Mouse (Mus musculus) kidney, embryonic 14.5 days (tissue): Measurements from ENCODE around the gene Smg7. TPM values are rescaled to one million over a fixed set of nuclear protein-coding genes. Genes with fewer than 3 reads are reported as not detected.

ENCODE experiments used
- ATAC-seq: fragments of 200-750 bp; cut with Nextera tagmentation; 2 replicates; pipeline ENCODE4 v1.8.0; 2017; ENCODE audit warnings: moderate number of reproducible peaks, mild to moderate bottlenecking, moderate TSS enrichment, moderate library complexity; ENCODE audit not compliant: low FRiP score, low TSS enrichment
- H3K27ac ChIP-seq: fragments of 300-500 bp; sonication (generic); 2 replicates; pipeline ENCODE4 v1.5.1; 2014; ENCODE audit warnings: low read depth, mild to moderate bottlenecking, low read length, moderate library complexity, mixed read lengths
- H3K27me3 ChIP-seq: fragments of 300-500 bp; sonication (generic); 2 replicates; pipeline ENCODE4 v1.6.1; 2014; ENCODE audit warnings: mild to moderate bottlenecking, low read length; ENCODE audit not compliant: control insufficient read depth, insufficient read depth
- H3K36me3 ChIP-seq: fragments of 300-500 bp; sonication (generic); 2 replicates; pipeline ENCODE4 v1.6.1; 2014; ENCODE audit warnings: low read length, mixed read lengths; ENCODE audit not compliant: control insufficient read depth, insufficient read depth
- H3K4me1 ChIP-seq: fragments of 300-500 bp; sonication (generic); 2 replicates; pipeline ENCODE4 v1.6.1; 2014; ENCODE audit warnings: low read length, mixed read lengths; ENCODE audit not compliant: control insufficient read depth, insufficient read depth
- H3K4me2 ChIP-seq: fragments of 300-500 bp; sonication (generic); replicated peaks from 2 replicates; pipeline ENCODE4 v1.6.1; 2014; ENCODE audit warnings: low read depth, mild to moderate bottlenecking, low read length
- H3K4me3 ChIP-seq: fragments of 300-500 bp; sonication (generic); 2 replicates; pipeline ENCODE4 v1.5.1; 2014; ENCODE audit warnings: mild to moderate bottlenecking, low read length
- H3K9ac ChIP-seq: fragments of 300-500 bp; sonication (generic); 2 replicates; pipeline ENCODE4 v1.6.1; 2014; ENCODE audit warnings: low read depth, mild to moderate bottlenecking, low read length, moderate library complexity
- H3K9me3 ChIP-seq: fragments of 300-500 bp; sonication (generic); 2 replicates; pipeline ENCODE4 v1.6.1; 2016; ENCODE audit warnings: low read length; ENCODE audit not compliant: control insufficient read depth
- WGBS: fragments of 180-500 bp; shearing (Covaris S2); extraction: QIAGEN DNeasy Blood & Tissue Kit; methylation state at CpG from one replicate; pipeline ENCODE4 v1.1.7; 2014; 5-methylcytosine and 5-hydroxymethylcytosine counted together
- polyA plus RNA-seq: library from polyadenylated mRNA; unstranded; fragments of >200 nt; fragmentation: Nextera tagmentation; extraction: Ambion mirVana; gene quantifications from 2 replicates; pipeline ENCODE4 v1.2.1, GENCODE M21; 2014

Smg7 gene
- polyA plus RNA-seq, 1 experiment from 2014 or later, result 43.1 TPM

DNA sequence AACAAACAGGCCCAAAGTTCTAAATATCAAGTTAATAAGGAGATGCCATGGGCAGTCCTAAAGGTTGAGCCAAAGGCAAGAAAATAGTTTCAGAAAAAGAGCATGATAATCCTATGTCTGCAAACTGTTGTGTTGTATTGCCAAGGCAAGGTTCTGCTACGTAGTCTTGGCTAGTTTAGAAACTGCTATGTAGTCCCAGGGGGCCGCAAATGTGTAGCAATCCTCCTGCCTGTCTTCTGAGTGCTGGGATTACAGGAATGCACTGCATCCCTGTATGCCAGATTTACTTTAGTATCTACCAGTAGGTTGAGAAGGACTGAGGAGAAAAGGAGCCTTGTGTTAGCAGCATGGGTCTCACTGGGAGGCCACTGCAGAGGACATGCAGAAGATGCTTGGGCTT is 55.6 kb downstream of the Smg7 start:
- no peak overlapping the region for H3K27ac ChIP-seq
- H3K9me3 ChIP-seq, result no peaks in the 10 kb centered on the region
- H3K4me2 ChIP-seq, result no peak overlapping the region
- no peak overlapping the region for H3K4me3 ChIP-seq
- WGBS, result 98% methylated on average over 2 of the region's 2 CpGs
- peaks cover 86% of the 10 kb centered on the region for H3K36me3 ChIP-seq
- no peaks in the 10 kb centered on the region for H3K4me1 ChIP-seq
- H3K27me3 ChIP-seq, result no peaks in the 10 kb centered on the region
- ATAC-seq, result no peak
- H3K9ac ChIP-seq, result no peak overlapping the region

DNA sequence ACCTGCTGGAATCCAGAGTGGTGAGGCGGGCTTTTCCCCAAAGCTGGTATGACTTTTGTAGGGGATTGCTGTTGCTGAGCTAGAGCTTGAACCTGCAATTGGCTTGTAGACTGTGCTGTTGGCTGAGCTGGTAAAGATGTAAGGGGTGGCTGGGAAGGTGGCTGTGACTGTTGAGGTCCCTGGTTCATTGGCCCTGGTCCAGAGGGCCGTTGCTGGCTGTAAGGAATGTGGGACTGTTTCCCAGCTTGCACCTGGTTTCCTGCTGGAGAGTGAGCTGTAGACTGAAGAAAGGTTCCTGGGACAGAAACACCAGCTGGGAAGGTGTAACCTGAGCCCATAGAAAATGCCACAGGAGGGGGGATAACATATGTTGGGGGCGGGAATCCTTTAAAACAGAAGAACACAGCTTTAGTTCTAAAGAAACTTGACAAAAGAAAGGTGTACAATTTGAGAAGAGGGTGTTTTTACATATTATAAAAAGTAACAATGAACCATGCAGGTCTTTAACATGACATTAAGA is 57.2 kb downstream of the Smg7 start:
- Histone ChIP-seq H3K27ac (no peak overlapping the region), H3K4me2 (no peak overlapping the region), H3K4me1 (no peaks in the 10 kb centered on the region), H3K36me3 (peaks cover 88% of the 10 kb centered on the region), H3K4me3 (no peak overlapping the region), H3K27me3 (no peaks in the 10 kb centered on the region), H3K9me3 (no peaks in the 10 kb centered on the region), H3K9ac (no peak overlapping the region)
- ATAC-seq, result no peak
- WGBS, result 78% methylated on average over 3 of the region's 3 CpGs

DNA sequence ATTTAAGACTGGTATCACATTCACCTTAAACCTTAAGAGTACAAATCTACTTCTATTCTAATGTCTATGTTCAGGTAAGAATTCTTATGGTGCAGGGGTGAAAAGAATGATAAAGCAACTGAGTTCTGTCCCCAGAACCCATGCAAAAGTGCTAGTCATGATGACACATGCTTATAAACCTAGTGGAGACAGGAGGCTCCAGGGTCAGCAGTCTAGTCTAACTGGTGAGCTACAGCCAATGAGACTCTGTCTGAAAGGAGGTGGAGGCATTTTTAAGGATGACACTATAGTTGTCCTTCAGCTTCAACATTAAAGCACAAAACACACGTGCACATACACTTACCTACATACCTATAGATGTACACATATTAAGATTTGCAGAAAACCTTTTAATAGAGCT is 57.8 kb downstream of the Smg7 start:
- Histone ChIP-seq H3K9ac (no peak overlapping the region), H3K36me3 (peaks cover 92% of the 10 kb centered on the region), H3K4me2 (no peak overlapping the region), H3K9me3 (no peaks in the 10 kb centered on the region), H3K27me3 (no peaks in the 10 kb centered on the region), H3K4me3 (no peak overlapping the region), H3K27ac (no peak overlapping the region), H3K4me1 (no peaks in the 10 kb centered on the region)
- 95% methylated on average over 1 of the region's 1 CpGs for WGBS
- ATAC-seq, result no peak

- ATAC-seq, result no peak
- Histone ChIP-seq H3K9me3 (no peaks in the 10 kb centered on the region), H3K4me2 (no peak overlapping the region), H3K4me1 (no peaks in the 10 kb centered on the region), H3K36me3 (peaks cover 94% of the 10 kb centered on the region), H3K4me3 (no peak overlapping the region), H3K27me3 (no peaks in the 10 kb centered on the region), H3K27ac (no peak overlapping the region), H3K9ac (no peak overlapping the region)
- 90% methylated on average over 2 of the region's 2 CpGs for WGBS
Observed at GRCm38 (mm10) chr1:152841057-152841456, 61.4 kb downstream of the Smg7 start.

GRCm38 (mm10) chr1:152840343-152840742 is 62.1 kb downstream of the Smg7 start:
- ATAC-seq, result no peak
- 94% methylated on average over 3 of the region's 3 CpGs for WGBS
- Histone ChIP-seq H3K9ac (no peak overlapping the region), H3K4me1 (no peaks in the 10 kb centered on the region), H3K9me3 (no peaks in the 10 kb centered on the region), H3K36me3 (peaks cover 91% of the 10 kb centered on the region), H3K27me3 (no peaks in the 10 kb centered on the region), H3K4me3 (no peak overlapping the region), H3K27ac (no peak overlapping the region), H3K4me2 (no peak overlapping the region)

GRCm38 (mm10) chr1:152838841-152839240 is 63.6 kb downstream of the Smg7 start:
- Histone ChIP-seq H3K36me3 (peaks cover 82% of the 10 kb centered on the region), H3K4me2 (no peak overlapping the region), H3K4me3 (no peak overlapping the region), H3K27me3 (no peaks in the 10 kb centered on the region), H3K27ac (no peak overlapping the region), H3K4me1 (no peaks in the 10 kb centered on the region), H3K9ac (no peak overlapping the region), H3K9me3 (no peaks in the 10 kb centered on the region)
- 86% methylated on average over 12 of the region's 12 CpGs for WGBS
- no peak for ATAC-seq

- Histone ChIP-seq H3K27ac (no peak overlapping the region), H3K4me2 (no peak overlapping the region), H3K27me3 (no peaks in the 10 kb centered on the region), H3K9ac (no peak overlapping the region), H3K4me1 (no peaks in the 10 kb centered on the region), H3K9me3 (no peaks in the 10 kb centered on the region), H3K4me3 (no peak overlapping the region), H3K36me3 (peaks cover 75% of the 10 kb centered on the region)
- WGBS, result 88% methylated on average over 10 of the region's 11 CpGs
- no peak for ATAC-seq
Observed at GRCm38 (mm10) chr1:152838026-152838702, 64.3 kb downstream of the Smg7 start.

DNA sequence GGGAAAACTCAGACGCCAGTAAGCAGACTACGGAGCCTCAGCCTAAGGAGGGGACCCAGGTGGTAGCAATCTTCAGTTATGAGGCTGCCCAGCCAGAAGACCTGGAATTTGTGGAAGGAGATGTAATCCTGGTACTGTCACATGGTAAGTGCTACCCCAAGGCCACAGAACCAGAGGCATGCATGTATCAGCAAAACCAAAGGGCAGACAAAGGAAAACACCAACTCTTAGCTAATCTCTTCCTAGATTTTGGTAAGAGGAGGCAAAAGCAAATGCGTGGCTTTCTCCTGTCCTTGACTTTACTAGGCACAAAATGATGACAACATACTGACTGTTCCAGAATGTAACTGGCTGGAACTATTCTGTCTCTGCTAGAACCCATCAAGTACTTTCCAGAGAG is 67.4 kb downstream of the Smg7 start:
- Histone ChIP-seq H3K4me1 (no peaks in the 10 kb centered on the region), H3K9ac (no peak overlapping the region), H3K9me3 (no peaks in the 10 kb centered on the region), H3K4me3 (no peak overlapping the region), H3K36me3 (peaks cover 47% of the 10 kb centered on the region), H3K27ac (no peak overlapping the region), H3K27me3 (no peaks in the 10 kb centered on the region), H3K4me2 (no peak overlapping the region)
- ATAC-seq, result no peak
- WGBS, result 94% methylated on average over 3 of the region's 3 CpGs

DNA sequence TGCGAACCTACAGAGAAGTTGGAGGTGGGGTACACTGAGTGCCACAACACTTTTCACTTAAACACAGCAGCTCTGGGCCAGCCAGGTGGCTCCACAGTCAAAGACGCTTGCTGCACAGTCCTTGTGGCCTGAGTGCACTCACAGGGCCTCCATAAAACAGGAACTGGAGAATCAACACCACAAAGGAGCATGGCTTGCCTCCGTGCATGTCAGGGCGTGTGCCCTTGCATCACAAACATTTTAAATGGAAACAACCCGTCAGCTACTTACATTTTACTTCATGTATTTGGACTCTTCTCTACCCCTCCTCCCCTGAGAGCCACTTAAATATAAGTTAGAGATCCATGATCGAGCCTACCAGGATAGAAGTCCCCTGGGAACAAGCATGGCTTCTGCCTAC is 70.1 kb downstream of the Smg7 start:
- H3K4me3 ChIP-seq, result no peak overlapping the region
- H3K4me2 ChIP-seq, result no peak overlapping the region
- no peaks in the 10 kb centered on the region for H3K9me3 ChIP-seq
- H3K36me3 ChIP-seq, result peaks cover 23% of the 10 kb centered on the region
- no peaks in the 10 kb centered on the region for H3K27me3 ChIP-seq
- H3K27ac ChIP-seq, result no peak overlapping the region
- 84% methylated on average over 6 of the region's 6 CpGs for WGBS
- no peak for ATAC-seq
- H3K4me1 ChIP-seq, result 0 out of 2 replicates have a peak, but pooled peaks cover 8% of the 10 kb centered on the region
- no peak overlapping the region for H3K9ac ChIP-seq
